Mouse (Mus musculus): ENCODE results near the gene Rhox3e. TPM values are rescaled to one million over a fixed set of nuclear protein-coding genes. Genes with fewer than 3 reads are reported as not detected.

The Rhox3e gene
- not detected in 2 replicates for polyA plus RNA-seq (2012; ENCODE audit: low replicate concordance)

DNA sequence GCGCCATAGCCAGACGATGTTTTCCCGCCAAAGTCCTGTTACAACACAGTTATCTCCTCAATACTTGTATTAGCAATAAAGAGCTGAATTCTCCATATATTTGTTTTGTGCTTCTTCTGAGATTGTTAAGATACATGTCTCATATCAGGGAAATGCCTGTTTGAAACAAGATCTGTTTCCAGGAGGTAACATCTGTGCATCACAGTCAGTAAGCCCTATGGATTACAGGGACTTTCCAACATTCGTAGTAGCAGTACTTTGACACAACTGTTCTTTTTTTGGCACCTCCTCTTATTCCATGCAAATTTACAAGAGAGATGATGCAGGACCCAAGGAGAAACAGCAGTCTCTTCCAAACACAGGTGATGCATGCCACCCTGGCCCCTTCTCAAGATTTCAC lies at the start of gene Rhox3e:
TSS of gene Rhox3e (plus strand) at position 301 of the 400 bp plus-strand sequence.

DNA sequence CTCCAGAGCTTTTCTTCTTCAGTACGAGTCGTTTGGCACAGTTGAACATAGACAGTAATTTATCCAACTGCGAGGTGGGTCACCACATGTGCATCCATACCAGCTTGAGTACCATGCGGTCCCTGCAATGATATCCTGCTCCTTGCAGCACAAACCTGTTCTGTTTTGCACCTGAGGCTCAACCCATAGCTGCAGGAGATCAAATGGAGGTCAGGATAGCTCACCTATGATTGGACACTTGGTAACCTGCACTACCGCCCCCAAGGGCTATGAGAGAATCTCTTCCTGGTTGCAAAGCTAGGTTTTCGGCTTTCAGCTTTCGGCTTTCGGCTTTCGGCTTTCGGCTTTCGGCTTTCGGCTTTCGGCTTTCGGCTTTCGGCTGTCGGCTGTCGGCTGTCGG lies 27.8 kb upstream of the Rhox3e start, which contains the start of gene Rhox4d:
TSS of gene Rhox4d (plus strand) at position 301 of the 400 bp plus-strand sequence.

DNA sequence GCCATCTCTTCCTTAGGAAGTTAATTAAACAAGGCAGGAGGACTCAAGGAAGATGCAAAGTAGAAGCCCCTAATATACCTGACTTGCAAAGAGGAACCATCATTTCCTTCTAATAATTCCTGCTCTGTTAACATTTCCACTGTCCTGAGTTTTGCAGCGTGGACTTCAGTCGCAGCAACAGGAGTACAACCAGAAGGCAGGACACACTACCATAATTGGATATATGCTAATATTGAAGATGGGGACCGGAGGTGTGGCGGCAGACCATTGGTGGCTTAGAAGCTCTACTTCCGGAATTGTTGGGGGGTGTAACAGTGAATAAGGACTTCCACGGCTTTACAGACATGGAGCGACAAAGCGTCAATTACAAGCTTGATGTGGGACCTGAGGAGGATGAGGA lies 11.7 kb upstream of the Rhox3e start, which contains the start of gene Rhox2e:
TSS of gene Rhox2e (plus strand) at position 301 of the 400 bp plus-strand sequence.

DNA sequence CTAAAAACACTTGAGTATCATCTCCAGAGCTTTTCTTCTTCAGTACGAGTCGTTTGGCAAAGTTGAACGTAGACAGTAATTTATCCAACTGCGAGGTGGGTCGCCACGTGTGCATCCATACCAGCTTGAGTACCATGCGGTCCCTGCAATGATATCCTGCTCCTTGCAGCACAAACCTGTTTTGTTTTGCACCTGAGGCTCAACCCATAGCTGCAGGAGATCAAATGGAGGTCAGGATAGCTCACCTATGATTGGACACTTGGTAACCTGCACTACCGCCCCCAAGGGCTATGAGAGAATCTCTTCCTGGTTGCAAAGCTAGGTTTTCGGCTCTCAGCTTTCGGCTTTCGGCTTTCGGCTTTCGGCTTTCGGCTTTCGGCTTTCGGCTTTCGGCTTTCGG lies 15.3 kb downstream of the Rhox3e start, which contains the start of gene Rhox4e:
TSS of gene Rhox4e (plus strand) at position 301 of the 400 bp plus-strand sequence.

DNA sequence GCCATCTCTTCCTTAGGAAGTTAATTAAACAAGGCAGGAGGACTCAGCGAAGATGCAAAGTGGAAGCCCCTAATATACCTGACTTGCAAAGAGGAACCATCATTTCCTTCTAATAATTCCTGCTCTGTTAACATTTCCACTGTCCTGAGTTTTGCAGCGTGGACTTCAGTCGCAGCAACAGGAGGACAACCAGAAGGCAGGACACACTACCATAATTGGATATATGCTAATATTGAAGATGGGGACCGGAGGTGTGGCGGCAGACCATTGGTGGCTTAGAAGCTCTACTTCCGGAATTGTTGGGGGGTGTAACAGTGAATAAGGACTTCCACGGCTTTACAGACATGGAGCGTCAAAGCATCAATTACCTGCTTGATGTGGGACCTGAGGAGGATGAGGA lies 29.3 kb downstream of the Rhox3e start, which contains the start of gene Rhox2f:
TSS of gene Rhox2f (plus strand) at position 301 of the 400 bp plus-strand sequence.

DNA sequence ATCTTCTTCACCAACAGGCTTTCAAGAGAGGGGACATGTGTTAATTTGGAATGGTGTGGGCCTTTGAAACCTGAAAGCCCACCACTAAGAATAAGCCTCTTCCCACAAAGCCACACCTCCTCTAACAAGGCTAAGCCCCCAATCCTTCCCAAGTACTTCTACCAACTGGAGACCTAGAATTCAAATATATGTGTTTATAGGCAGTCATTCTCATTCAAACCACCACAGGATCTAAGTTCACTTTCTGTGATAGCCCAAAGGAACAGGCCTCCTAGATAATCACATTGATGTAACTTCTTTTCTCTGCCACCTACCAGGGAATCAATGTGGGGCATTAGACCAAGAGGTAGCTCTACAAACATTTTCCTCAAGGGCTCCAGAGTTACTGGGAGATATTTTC lies 38.9 kb downstream of the Rhox3e start, which contains the start of gene Rhox3f:
TSS of gene Rhox3f (plus strand) at position 301 of the 400 bp plus-strand sequence.

Other genes starting within 250 kb of the Rhox3e start
- gene Rhox3a2, start 162.0 kb upstream of the Rhox3e start, polyA plus RNA-seq (2012; ENCODE audit: low replicate concordance), result not detected in 2 replicates
- gene Rhox4a2, start 151.2 kb upstream of the Rhox3e start, polyA plus RNA-seq (2012; ENCODE audit: low replicate concordance), result not detected in 2 replicates
- not detected in 2 replicates for gene Rhox2b, start 130.0 kb upstream of the Rhox3e start, polyA plus RNA-seq (2012; ENCODE audit: low replicate concordance)
- not detected in 2 replicates for gene Rhox4b, start 109.5 kb upstream of the Rhox3e start, polyA plus RNA-seq (2012; ENCODE audit: low replicate concordance)
- gene Rhox2c, start 88.3 kb upstream of the Rhox3e start, polyA plus RNA-seq (2012; ENCODE audit: low replicate concordance), result not detected in 2 replicates
- gene Rhox3c, start 83.4 kb upstream of the Rhox3e start, polyA plus RNA-seq (2012; ENCODE audit: low replicate concordance), result not detected in 2 replicates
- gene Rhox4c, start 61.7 kb upstream of the Rhox3e start, polyA plus RNA-seq (2012; ENCODE audit: low replicate concordance), result not detected in 2 replicates
- not detected in 2 replicates for gene Rhox2d, start 48.6 kb upstream of the Rhox3e start, polyA plus RNA-seq (2012; ENCODE audit: low replicate concordance)
- not detected in 2 replicates for gene Rhox4d, start 27.7 kb upstream of the Rhox3e start, polyA plus RNA-seq (2012; ENCODE audit: low replicate concordance)
- gene Rhox2e, start 11.6 kb upstream of the Rhox3e start, polyA plus RNA-seq (2012; ENCODE audit: low replicate concordance), result not detected in 2 replicates
- gene Rhox4e, start 15.4 kb downstream of the Rhox3e start, polyA plus RNA-seq (2012; ENCODE audit: low replicate concordance), result not detected in 2 replicates
- gene Rhox2f, start 29.4 kb downstream of the Rhox3e start, polyA plus RNA-seq (2012; ENCODE audit: low replicate concordance), result not detected in 2 replicates
- not detected in 2 replicates for gene Rhox3f, start 39.0 kb downstream of the Rhox3e start, polyA plus RNA-seq (2012; ENCODE audit: low replicate concordance)
- not detected in 2 replicates for gene Rhox4f, start 65.7 kb downstream of the Rhox3e start, polyA plus RNA-seq (2012; ENCODE audit: low replicate concordance)
- not detected in 2 replicates for gene Rhox3g, start 86.6 kb downstream of the Rhox3e start, polyA plus RNA-seq (2012; ENCODE audit: low replicate concordance)
- gene Rhox2g, start 101.5 kb downstream of the Rhox3e start, polyA plus RNA-seq (2012; ENCODE audit: low replicate concordance), result not detected in 2 replicates
- gene Rhox4g, start 109.3 kb downstream of the Rhox3e start, polyA plus RNA-seq (2012; ENCODE audit: low replicate concordance), result not detected in 2 replicates
- gene Rhox3h, start 126.7 kb downstream of the Rhox3e start, polyA plus RNA-seq (2012; ENCODE audit: low replicate concordance), result not detected in 2 replicates
- not detected in 2 replicates for gene Rhox2h, start 131.3 kb downstream of the Rhox3e start, polyA plus RNA-seq (2012; ENCODE audit: low replicate concordance)